Mouse (Mus musculus) heart, adult 2 months (tissue): ENCODE results near the gene Klkb1. TPM values are rescaled to one million over a fixed set of nuclear protein-coding genes. Genes with fewer than 3 reads are reported as not detected.
"Not testable (repeated sequence)": the region's sequence is repeated elsewhere in the genome, so short reads cannot be mapped to it uniquely, and the experiment has no call there.

ENCODE experiments used
- DNase-seq, 2 experiments: peaks; one replicate each; pipeline ENCODE4 v3.0.0; 2021
- H3K27ac ChIP-seq: fragments of 200-600 bp; 2 replicates; pipeline ENCODE4 v1.8.1; 2022
- H3K27me3 ChIP-seq: fragments of 200-500 bp; 2 replicates; pipeline ENCODE4 v1.6.1; 2012; ENCODE audit warnings: mild to moderate bottlenecking, low read length, inconsistent platforms, mixed read lengths; ENCODE audit not compliant: control insufficient read depth, insufficient read depth
- H3K36me3 ChIP-seq: fragments of 200-500 bp; 2 replicates; pipeline ENCODE4 v1.6.1; 2012; ENCODE audit warnings: low read length, inconsistent platforms; ENCODE audit not compliant: control insufficient read depth, insufficient read depth
- H3K4me1 ChIP-seq: fragments of 200-500 bp; 2 replicates; pipeline ENCODE4 v1.6.1; 2011; ENCODE audit warnings: low read length; ENCODE audit not compliant: control insufficient read depth, insufficient read depth
- H3K4me3 ChIP-seq: fragments of 200-600 bp; 2 replicates; pipeline ENCODE4 v1.8.1; 2022
- H3K79me2 ChIP-seq: fragments of 200-500 bp; replicated peaks from 2 replicates; pipeline ENCODE4 v1.6.1; 2012; ENCODE audit warnings: mild to moderate bottlenecking, inconsistent platforms, low read length, moderate library complexity, mixed read lengths; ENCODE audit not compliant: control insufficient read depth, insufficient read depth
- H3K9ac ChIP-seq: fragments of 200-500 bp; 2 replicates; pipeline ENCODE4 v1.6.1; 2012; ENCODE audit warnings: low read depth, mild to moderate bottlenecking, control low read depth, inconsistent platforms, low read length, mixed read lengths
- CTCF ChIP-seq: fragments of 200-600 bp; IDR thresholded peaks from 2 replicates; pipeline ENCODE4 v1.8.1; 2022; ENCODE audit warnings: antibody characterized with exemption, mild to moderate bottlenecking, moderate library complexity
- EP300 ChIP-seq: fragments of 200-500 bp; IDR thresholded peaks from 2 replicates; pipeline ENCODE4 v1.6.1; 2011; ENCODE audit warnings: low read depth, low read length, control low read depth; ENCODE audit not compliant: insufficient read depth
- POLR2A ChIP-seq: fragments of 200-500 bp; IDR thresholded peaks from 2 replicates; pipeline ENCODE4 v1.6.1; 2011; ENCODE audit warnings: mild to moderate bottlenecking, low read depth, low read length, control low read depth; ENCODE audit not compliant: insufficient read depth
- WGBS: fragments of 180-500 bp; shearing (Covaris S2); methylation state at CpG from one replicate; pipeline ENCODE4 v1.1.7; 2018; 5-methylcytosine and 5-hydroxymethylcytosine counted together
- intact Hi-C: fragments of 180-260 bp; cut with DNase I; formaldehyde crosslinking; loops from one replicate; pipeline ENCODE4 v1.15.1; 2025
- polyA plus RNA-seq: library from polyadenylated mRNA; depleted of rRNA; stranded (reverse); fragments of >200 nt; gene quantifications from 2 replicates; pipeline ENCODE4 v1.2.3, GENCODE M21; 2012
- total RNA-seq, 2 experiments: library from RNA; stranded (reverse); gene quantifications; 2 replicates each; pipeline ENCODE4 v1.2.3; 2021

Gene Klkb1
- total and polyA plus RNA-seq, 3 experiments, result 0.04 TPM; not detected in 2

- no peaks in the 10 kb centered on the region for H3K27me3 ChIP-seq
- no peak overlapping the region for H3K9ac ChIP-seq
- intact Hi-C loops, result no loop called here
- WGBS, result 84% methylated on average over 6 of the region's 6 CpGs
- no peaks in the 10 kb centered on the region for H3K36me3 ChIP-seq
- no peaks in the 10 kb centered on the region for H3K79me2 ChIP-seq
- no peak overlapping the region for H3K4me3 ChIP-seq
- DNase-seq, result no peak
- H3K4me1 ChIP-seq, result peaks cover 4% of the 10 kb centered on the region
- TF ChIP-seq EP300 (no peak), POLR2A (no peak), CTCF (no peak)
- H3K27ac ChIP-seq, result no peak overlapping the region
Observed at GRCm38 (mm10) chr8:45329206-45329980, 34.7 kb upstream of the Klkb1 start.

- H3K9ac ChIP-seq, DNase-seq, H3K4me3 ChIP-seq, H3K27me3 ChIP-seq, H3K27ac ChIP-seq, H3K4me1 ChIP-seq, H3K79me2 ChIP-seq, intact Hi-C loops, H3K36me3 ChIP-seq: not testable (repeated sequence)
Observed at GRCm38 (mm10) chr8:45327076-45327475, 32.4 kb upstream of the Klkb1 start.

- H3K27me3 ChIP-seq, result no peaks in the 10 kb centered on the region
- H3K9ac ChIP-seq, result no peak overlapping the region
- H3K4me3 ChIP-seq, result no peak overlapping the region
- no peaks in the 10 kb centered on the region for H3K36me3 ChIP-seq
- H3K79me2 ChIP-seq, result no peaks in the 10 kb centered on the region
- intact Hi-C loops, result no loop called here
- H3K27ac ChIP-seq, result no peak overlapping the region
- DNase-seq, result no peak
- no peak for TF ChIP-seq CTCF
- TF ChIP-seq EP300, result no peak
- no peak for TF ChIP-seq POLR2A
- no peaks in the 10 kb centered on the region for H3K4me1 ChIP-seq
- 79% methylated on average over 4 of the region's 4 CpGs for WGBS
Observed at GRCm38 (mm10) chr8:45324151-45324550, 29.5 kb upstream of the Klkb1 start.

- no peak overlapping the region for H3K4me3 ChIP-seq
- WGBS, result 75% methylated on average over 2 of the region's 2 CpGs
- intact Hi-C loops, result no loop called here
- H3K27ac ChIP-seq, result no peak overlapping the region
- no peaks in the 10 kb centered on the region for H3K4me1 ChIP-seq
- DNase-seq, result no peak
- TF ChIP-seq CTCF (no peak), EP300 (no peak), POLR2A (no peak)
- no peaks in the 10 kb centered on the region for H3K36me3 ChIP-seq
- H3K27me3 ChIP-seq, result no peaks in the 10 kb centered on the region
- no peaks in the 10 kb centered on the region for H3K79me2 ChIP-seq
- H3K9ac ChIP-seq, result no peak overlapping the region
Observed at GRCm38 (mm10) chr8:45321365-45321764, 26.7 kb upstream of the Klkb1 start.

GRCm38 (mm10) chr8:45320930-45321329 lies 26.3 kb upstream of the Klkb1 start:
- Histone ChIP-seq H3K27me3 (no peaks in the 10 kb centered on the region), H3K27ac (no peak overlapping the region), H3K4me3 (no peak overlapping the region), H3K36me3 (no peaks in the 10 kb centered on the region), H3K4me1 (no peaks in the 10 kb centered on the region), H3K9ac (no peak overlapping the region), H3K79me2 (no peaks in the 10 kb centered on the region)
- intact Hi-C loops, result no loop called here
- no peak for DNase-seq
- 44% methylated on average over 1 of the region's 1 CpGs for WGBS
- TF ChIP-seq CTCF (no peak), EP300 (no peak), POLR2A (no peak)

GRCm38 (mm10) chr8:45310967-45311366 lies 16.3 kb upstream of the Klkb1 start:
- Histone ChIP-seq H3K9ac (no peak overlapping the region), H3K79me2 (no peaks in the 10 kb centered on the region), H3K27ac (no peak overlapping the region), H3K4me1 (no peaks in the 10 kb centered on the region), H3K36me3 (no peaks in the 10 kb centered on the region), H3K27me3 (no peaks in the 10 kb centered on the region), H3K4me3 (no peak overlapping the region)
- no peak for DNase-seq
- intact Hi-C loops, result no loop called here
- TF ChIP-seq CTCF (no peak), POLR2A (no peak), EP300 (no peak)
- 76% methylated on average over 4 of the region's 4 CpGs for WGBS
